Comparison of ENCODE assay signal across 19 mouse cellular contexts in the genomic region with DNA sequence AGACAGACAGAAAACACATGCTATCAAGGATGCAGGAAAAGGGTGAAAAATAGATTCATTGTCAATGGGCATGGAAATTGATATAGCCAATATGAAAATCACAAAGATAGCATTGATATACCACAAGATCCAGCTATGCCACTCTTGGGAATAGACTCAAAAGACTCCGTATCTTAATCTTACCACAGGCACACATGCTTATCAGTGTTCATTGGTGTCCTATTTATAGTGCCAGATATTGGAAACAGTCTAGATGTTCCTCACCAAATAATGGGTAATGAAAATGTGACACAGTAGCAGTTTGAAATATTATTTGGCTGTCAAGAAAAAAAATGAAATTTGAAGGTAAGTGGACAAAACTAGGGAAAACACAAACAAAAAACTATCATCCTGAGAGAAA.
DNase-seq lines count a peak whose midpoint lies in the region; ATAC-seq and TF ChIP-seq lines count a peak whose summit lies in the region.
"Had no signal": no experiment of that assay in that cellular context is flagged by ENCODE, and none has a peak within 500 bp of the region (broad histone marks: within the 10 kb centered on the region; RNA-seq: fewer than 3 reads in every experiment).

No protein-coding gene starts in this region.

- no peak for TF ChIP-seq CTCF in CH12.LX (conservative IDR thresholded peaks at IDR 0.05 in 1 of 2, IDR thresholded peaks at IDR 0.05 in 1 of 2; ENCODE audit: low read depth in 2 of 2, low read length in 2 of 2)

- in situ Hi-C loops in CH12.LX (cut with MboI; ENCODE audit: low pct_ligation_motif_present, low pct_unique_long_range_greater_than_20kb, low sequenced_read_pairs), result no loop called here

- dilution Hi-C loops in CH12.LX (cut with MboI; ENCODE audit: extremely low pct_ligation_motif_present, extremely low pct_unique_long_range_greater_than_20kb, low sequenced_read_pairs), result no loop called here

- peak; percentile 28; the same call in 1 of the 2 replicates for TF ChIP-seq EP300 in CH12.LX (IDR thresholded peaks at IDR 0.05; ENCODE audit: low read length)

- H3K9ac ChIP-seq in CH12.LX (ENCODE audit: insufficient read depth, low read depth), result peak overlapping the region; percentile 49; the same call in 1 of the 2 replicates
- H3K9ac ChIP-seq: embryonic facial prominence, embryonic 13.5 days; forebrain, embryonic 12.5 days; heart, embryonic 12.5 days; hindbrain, embryonic 15.5 days had no signal

- no peaks in the 10 kb centered on the region for H3K36me3 ChIP-seq in CH12.LX (replicated peaks in 1 of 2; ENCODE audit: control insufficient read depth in 1 of 2, insufficient read depth in 1 of 2, low read length in 1 of 2)
- H3K36me3 ChIP-seq: embryonic facial prominence, embryonic 13.5 days; forebrain, embryonic 12.5 days; heart, embryonic 12.5 days; hindbrain, embryonic 15.5 days had no signal

- DNase-seq in 416B (ENCODE audit: low read depth) (peak; percentile 20), CH12.LX (ENCODE audit: extremely low read depth) (no peak)
- no peak for DNase-seq in heart, postnatal 4 days
- DNase-seq: adrenal gland, adult 8-10 months; adrenal gland, postnatal 36 days; B cell, adult 2 months; cerebellum, adult 11-12 months; cerebellum, adult 9-10 months; cerebellum, postnatal 25 days; gastrocnemius, postnatal 14 days had no signal

- H3K9me3 ChIP-seq in CH12.LX (replicated peaks; ENCODE audit: low read length), result no peaks in the 10 kb centered on the region
- H3K9me3 ChIP-seq: embryonic facial prominence, embryonic 13.5 days; forebrain, embryonic 12.5 days; heart, embryonic 12.5 days; hindbrain, embryonic 15.5 days had no signal

- H3K4me1 ChIP-seq in CH12.LX (ENCODE audit: control insufficient read depth in 1 of 2, insufficient read depth in 2 of 2), result peaks cover 41 to 45% of the 10 kb centered on the region in 2 experiments
- H3K4me1 ChIP-seq: embryonic facial prominence, embryonic 13.5 days; forebrain, embryonic 12.5 days; heart, embryonic 12.5 days; hindbrain, embryonic 15.5 days had no signal

- ATAC-seq in common myeloid progenitor, adult 5-6 weeks (replicated peaks; ENCODE audit: low read depth, poor library complexity, severe bottlenecking), result 0 out of 2 replicates have a peak, but pooled peaks have one; percentile 36
- ATAC-seq in megakaryocyte-erythroid progenitor cell, adult 5-6 weeks (replicated peaks; ENCODE audit: low FRiP score, low TSS enrichment, poor library complexity, severe bottlenecking), result peak; percentile 78
- no peak for ATAC-seq in activated CD4-positive, CD25-positive, alpha-beta regulatory T cell, adult 4 months
- ATAC-seq: CD4-positive, CD25-positive, alpha-beta regulatory T cell, adult 4 months; forebrain, embryonic 16.5 days had no signal

- H3K4me2 ChIP-seq in CH12.LX (ENCODE audit: insufficient read depth, low read depth, poor library complexity, severe bottlenecking), result peak overlapping the region; percentile 86; the same call in 1 of the 2 replicates
- H3K4me2 ChIP-seq: embryonic facial prominence, embryonic 13.5 days; forebrain, embryonic 12.5 days; heart, embryonic 12.5 days; hindbrain, embryonic 15.5 days had no signal

- TF ChIP-seq POLR2A in CH12.LX (IDR thresholded peaks at IDR 0.05; ENCODE audit: low read depth, low read length), result no peak

- H3K79me2 ChIP-seq in CH12.LX (replicated peaks; ENCODE audit: control insufficient read depth, extremely low read depth, insufficient read depth, poor library complexity, severe bottlenecking), result no peaks in the 10 kb centered on the region

- no peak for TF ChIP-seq RAD21 in CH12.LX (IDR thresholded peaks at IDR 0.05; ENCODE audit: low read depth, low read length)

- H3K27ac ChIP-seq in CH12.LX (ENCODE audit: insufficient read depth, low read depth), result no peak overlapping the region
- H3K27ac ChIP-seq: embryonic facial prominence, embryonic 13.5 days; forebrain, embryonic 12.5 days; hindbrain, embryonic 15.5 days had no signal

- no peak overlapping the region for H3K4me3 ChIP-seq in CH12.LX (replicated peaks in 1 of 3; ENCODE audit: low read depth in 2 of 3, low read length in 2 of 3, poor library complexity in 1 of 3)
- H3K4me3 ChIP-seq: embryonic facial prominence, embryonic 13.5 days; forebrain, embryonic 12.5 days; heart, embryonic 12.5 days; hindbrain, embryonic 15.5 days had no signal

- H3K27me3 ChIP-seq in CH12.LX (replicated peaks), result no peaks in the 10 kb centered on the region
- H3K27me3 ChIP-seq: embryonic facial prominence, embryonic 13.5 days; forebrain, embryonic 12.5 days; heart, embryonic 12.5 days; hindbrain, embryonic 15.5 days had no signal

TF ChIP-seq in CH12.LX, 34 proteins besides CTCF, POLR2A, EP300 and RAD21:
- TF ChIP-seq RCOR1 (conservative IDR thresholded peaks at IDR 0.05; ENCODE audit: low read depth, low read length) (no peak), MAX (IDR thresholded peaks at IDR 0.05; ENCODE audit: low read length) (no peak), KAT2A (IDR thresholded peaks at IDR 0.05; ENCODE audit: insufficient replicate concordance, low read length) (no peak), TBP (conservative IDR thresholded peaks at IDR 0.05; ENCODE audit: low read depth, low read length) (0 out of 2 replicates have a peak, but pooled peaks have one; percentile 36)
TF ChIP-seq in CH12.LX: peak in this region for 1.
